Mouse (Mus musculus) layer of hippocampus, adult 9-11 months (tissue): ENCODE measurements around the gene Klra5.
"Not testable (repeated sequence)": the region's sequence is repeated elsewhere in the genome, so short reads cannot be mapped to it uniquely, and the experiment has no call there.

Experiments
- DNase-seq: peaks from one replicate; pipeline ENCODE4 v3.0.0; 2022

Gene Klra5

DNA sequence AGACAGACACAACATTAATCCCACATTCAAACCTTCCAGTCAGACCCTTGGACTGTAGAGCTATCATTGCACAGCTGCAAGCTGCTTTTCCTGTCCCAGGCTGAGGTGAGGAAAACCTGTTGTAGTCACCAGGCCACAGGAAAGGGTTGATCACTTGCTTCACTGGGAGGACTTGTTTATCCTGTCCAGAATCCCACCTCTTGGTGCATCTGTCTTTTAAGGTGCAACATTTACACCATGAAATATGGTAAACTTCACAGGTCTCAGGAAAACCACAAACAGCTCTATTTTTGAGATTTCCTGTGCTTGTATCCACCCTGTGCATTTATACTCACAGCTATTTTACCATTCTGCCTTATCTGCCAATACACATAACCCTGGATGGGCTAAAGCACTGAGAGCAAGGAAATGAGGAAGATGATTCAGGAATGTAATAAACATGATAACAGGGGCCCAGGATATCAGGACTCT is at the start of gene Klra5:
Klra5 (minus strand) TSS at position 175 of the 471 bp plus-strand sequence.
- DNase-seq, result not testable (repeated sequence)

DNA sequence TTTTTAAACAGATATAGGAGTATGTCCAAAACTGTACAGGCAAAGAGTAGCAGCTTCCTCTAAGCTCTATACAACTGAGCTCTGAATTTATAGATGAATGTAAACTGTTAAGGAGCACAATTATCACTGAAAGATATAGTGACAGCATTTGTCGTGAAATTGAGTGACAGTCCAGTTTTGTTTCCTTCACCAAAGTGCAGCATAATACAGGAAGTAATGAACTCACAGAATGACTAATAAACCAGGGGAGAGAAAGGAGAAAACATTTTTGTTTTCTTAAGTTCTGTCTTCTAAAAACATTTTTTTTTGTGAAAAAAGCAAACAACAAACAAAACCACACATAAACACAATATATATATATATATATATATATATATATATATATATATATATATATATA is 454 bp downstream of the Klra5 start:
- DNase-seq, result no peak

GRCm38 (mm10) chr6:129882525-129882924 is 34.9 kb downstream of the Klra5 start:
- DNase-seq, result no peak

DNA sequence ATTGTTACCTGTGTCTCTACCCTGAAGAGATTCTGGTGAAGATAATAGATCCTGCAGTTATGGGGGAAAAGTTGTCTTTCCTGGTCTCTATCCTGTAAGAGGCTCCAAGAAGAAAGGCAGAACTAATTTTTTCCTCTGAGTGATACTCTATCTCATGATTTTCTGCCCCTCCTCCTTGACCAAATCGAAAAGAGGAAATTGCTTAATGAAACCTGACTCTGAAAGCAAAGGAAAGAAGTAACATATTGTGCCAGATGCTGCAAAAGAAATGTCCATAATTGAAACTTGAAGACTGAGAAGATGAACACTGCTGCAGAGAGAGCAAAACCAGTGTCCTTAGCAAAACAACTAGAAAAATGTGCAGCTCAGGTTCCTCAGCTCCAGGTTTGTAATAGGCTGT is 40.9 kb downstream of the Klra5 start, which contains the start of gene Klra17:
Klra17 (minus strand) TSS at position 124 of the 400 bp plus-strand sequence.
- no peak for DNase-seq

GRCm38 (mm10) chr6:129862349-129862748 is 55.1 kb downstream of the Klra5 start, which contains the start of gene Gm17631:
Gm17631 (plus strand) TSS chr6:129862649.
- not testable (repeated sequence) for DNase-seq
